Mouse (Mus musculus) liver, embryonic 14.5 days (tissue): ENCODE data around the gene Prkaa2.

Experiments used
- CTCF ChIP-seq: IDR thresholded peaks from 2 replicates; pipeline ENCODE4 v1.5.1; 2016; ENCODE audit warnings: antibody characterized with exemption, low read depth, control low read depth
- EP300 ChIP-seq: IDR thresholded peaks from 2 replicates; pipeline ENCODE4 v1.6.1; 2016; ENCODE audit warnings: antibody characterized with exemption, low read depth

DNA sequence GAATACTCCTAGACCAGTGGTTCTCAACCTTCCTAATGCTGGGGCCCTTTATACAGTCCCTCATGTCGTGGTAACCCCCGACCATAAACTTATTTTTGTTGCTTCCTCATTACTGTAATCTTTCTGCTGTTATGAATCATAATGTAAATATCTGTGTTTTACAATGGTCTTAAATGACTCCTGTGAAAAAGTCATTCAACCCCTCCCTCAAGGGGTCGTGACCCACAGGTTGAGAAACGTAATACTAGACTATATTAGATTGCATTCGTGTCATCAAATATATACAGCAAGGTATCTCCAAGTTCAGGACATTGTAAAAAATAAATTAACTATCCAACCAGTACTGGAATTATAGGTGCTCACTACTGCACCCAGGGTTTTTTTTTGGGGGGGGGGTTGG is 3.4 kb upstream of the Prkaa2 start:
- no peak for TF ChIP-seq CTCF
- no peak for TF ChIP-seq EP300
